Mouse (Mus musculus): Measurements from ENCODE around the gene Slc2a12.

Slc2a12 gene

GRCm38 (mm10) chr10:22730992-22731271, 86.1 kb downstream of the Slc2a12 start:
- DNase-seq, result no peak

DNA sequence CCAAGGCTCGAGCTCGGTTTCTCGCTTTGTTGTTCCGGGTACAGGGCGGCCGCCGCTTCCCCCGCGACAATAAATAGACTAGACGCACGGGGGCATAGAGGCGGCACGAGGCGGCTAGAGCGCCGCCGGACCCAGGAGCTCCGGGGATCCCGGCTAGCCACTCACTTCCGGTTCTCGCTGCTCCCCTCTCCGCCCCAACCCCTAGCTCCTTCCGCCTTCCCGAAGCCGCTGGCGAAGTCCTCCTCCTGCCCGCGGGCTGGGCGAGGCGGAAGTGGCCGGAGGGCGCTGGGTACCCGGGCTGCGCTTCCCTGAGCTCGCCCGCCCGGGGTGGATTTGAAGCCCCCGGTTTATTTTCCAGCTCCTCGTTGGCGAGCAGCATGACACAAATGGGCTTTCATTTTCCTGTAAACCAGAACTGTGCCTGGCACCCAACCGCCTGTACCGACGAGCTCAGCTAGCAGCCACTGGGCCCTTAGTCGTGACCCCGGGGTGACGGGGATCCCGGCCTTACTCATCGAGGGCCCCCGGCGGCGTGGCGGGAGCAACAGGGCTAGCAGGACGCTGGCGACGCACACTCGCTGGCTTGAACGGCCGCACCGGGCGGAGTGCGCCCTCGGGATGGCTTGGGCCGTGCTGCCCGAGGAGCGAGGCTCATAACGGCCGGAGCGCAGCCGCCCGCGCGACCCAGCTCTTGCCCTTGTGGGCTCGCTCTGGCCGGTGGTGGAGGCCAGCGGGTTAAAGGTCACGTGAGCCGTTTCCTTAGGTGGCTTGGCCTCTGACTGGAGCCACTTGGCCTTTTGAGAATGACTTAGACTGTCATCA, 86.7 kb downstream of the Slc2a12 start, which contains the start of gene Tbpl1:
Gene Tbpl1 (minus strand): TSS at position 667 of the 822 bp plus-strand sequence.
- peak; percentile 94 to 95 for DNase-seq

DNA sequence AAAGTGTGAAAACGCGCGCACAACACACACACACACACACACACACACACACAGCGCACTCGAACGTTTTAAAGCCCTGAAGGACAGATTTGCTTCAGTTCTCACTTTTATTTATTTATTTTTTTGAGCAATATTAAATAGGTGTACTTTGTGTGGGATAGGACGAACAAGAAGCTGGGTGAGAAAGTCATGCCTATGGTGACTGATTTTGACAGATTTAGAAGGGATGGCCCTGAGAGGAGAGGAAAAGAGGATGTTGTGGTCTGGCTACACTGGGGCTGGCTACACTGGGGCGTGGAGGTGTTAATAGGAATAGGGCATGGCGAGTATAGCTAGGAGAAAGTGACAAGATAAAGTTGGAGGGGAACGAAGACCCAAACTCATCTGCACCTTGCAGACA, 87.4 kb downstream of the Slc2a12 start:
- DNase-seq, result peak; percentile 33 to 47

GRCm38 (mm10) chr10:22745922-22746321, 101.1 kb downstream of the Slc2a12 start:
- DNase-seq, result no peak

- no peak for DNase-seq
These were observed 101.8 kb downstream of the Slc2a12 start for GRCm38 (mm10) chr10:22746334-22747322.

- DNase-seq, result no peak
These were observed 106.4 kb downstream of the Slc2a12 start for GRCm38 (mm10) chr10:22751175-22751682.
